Mouse (Mus musculus): Measurements from ENCODE around the gene Ccnd3. TPM values are rescaled to one million over a fixed set of nuclear protein-coding genes. Genes with fewer than 3 reads are reported as not detected.

The Ccnd3 gene
- polyA plus RNA-seq, 1 experiment from 2014 or later = 301 TPM

DNA sequence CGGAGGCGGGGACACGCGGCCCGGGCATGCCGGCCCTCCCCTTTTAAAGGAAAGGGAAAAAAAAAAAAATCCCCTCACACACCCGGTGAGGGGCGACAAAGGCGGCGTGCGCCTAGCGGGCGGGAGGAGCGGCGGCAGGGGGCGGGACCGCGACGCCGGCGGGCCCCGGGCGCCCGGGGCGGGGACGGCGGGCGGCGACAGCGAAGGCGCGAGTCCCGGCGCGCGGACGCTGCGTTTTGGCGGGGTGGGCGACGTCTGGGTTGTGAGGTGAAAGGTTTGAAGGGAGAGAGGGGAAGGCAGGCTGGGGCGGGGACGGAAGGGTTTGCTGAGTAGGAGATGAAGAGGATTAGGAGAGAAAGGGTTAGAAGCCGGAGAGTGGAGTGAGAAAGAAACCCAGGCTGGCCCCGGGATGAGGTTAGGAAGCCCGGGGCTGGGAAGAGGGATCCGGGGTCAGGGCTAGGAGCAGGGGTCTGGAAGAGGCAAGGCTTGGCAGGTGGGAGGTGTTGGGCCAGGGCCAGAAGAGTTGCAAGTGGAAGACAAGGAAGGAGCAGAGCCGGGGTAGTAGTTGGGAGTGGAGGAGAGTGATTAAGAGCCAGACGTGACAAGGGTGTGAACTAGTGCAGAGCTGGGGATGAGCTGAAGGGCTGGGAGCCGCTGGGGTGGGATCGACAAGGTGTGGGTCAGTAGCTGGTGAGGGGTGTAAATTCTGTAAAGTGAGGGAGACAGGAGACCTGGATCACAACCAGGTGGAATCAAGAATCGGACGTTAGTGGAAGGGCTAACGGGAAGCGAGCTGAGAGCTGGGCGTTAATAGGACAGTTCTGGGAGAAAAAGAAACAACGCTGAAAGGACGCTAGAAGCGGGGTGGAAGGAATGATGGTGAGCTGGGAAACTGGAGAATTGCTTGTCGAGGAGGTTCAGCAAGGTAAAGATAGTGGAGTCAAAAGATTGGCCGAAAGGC is 125.1 kb downstream of the Ccnd3 start:
- H3K9ac ChIP-seq (replicated peaks; ENCODE audit: low read length) = peak overlapping the region; percentile 80
- H3K4me2 ChIP-seq (replicated peaks; ENCODE audit: low read depth, low read length) = peak overlapping the region; percentile 98
- peak; percentile 55 for ATAC-seq (ENCODE audit: low FRiP score, low TSS enrichment)
- H3K27ac ChIP-seq (ENCODE audit: low read length) = peak overlapping the region; percentile 78
- peak overlapping the region; percentile 75 for H3K4me3 ChIP-seq (ENCODE audit: low read length)
- no peaks in the 10 kb centered on the region for H3K9me3 ChIP-seq (ENCODE audit: low read length)
- WGBS = 1% methylated on average over 57 of the region's 61 CpGs
- no peaks in the 10 kb centered on the region for H3K27me3 ChIP-seq (ENCODE audit: insufficient read depth, low read length)
- H3K4me1 ChIP-seq (ENCODE audit: insufficient read depth, low read length) = peaks cover 29% of the 10 kb centered on the region
- no peaks in the 10 kb centered on the region for H3K36me3 ChIP-seq (ENCODE audit: insufficient read depth, low read length)

DNA sequence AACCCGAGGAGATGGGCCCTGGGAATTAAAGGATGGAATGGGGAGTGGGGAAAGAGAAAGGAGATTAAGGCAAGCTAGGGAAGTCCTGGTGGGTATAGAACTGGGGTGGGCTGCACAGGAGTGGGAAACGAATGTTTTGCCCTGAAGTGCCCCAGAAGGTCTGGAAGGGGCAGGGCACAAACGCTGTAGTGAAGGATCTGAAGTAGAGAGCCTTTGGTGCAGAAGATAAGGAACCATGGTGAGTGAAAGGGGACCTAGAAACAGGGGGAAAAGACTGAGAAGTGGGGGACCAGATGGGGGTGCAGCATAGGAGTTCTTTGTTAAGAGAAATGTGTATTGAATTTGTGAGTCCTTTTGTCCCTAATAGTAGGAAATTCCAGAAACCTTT is 125.8 kb downstream of the Ccnd3 start, which contains the start of gene Usp49:
Usp49 (plus strand) TSS at position 13 of the 388 bp plus-strand sequence.
- Histone ChIP-seq H3K9ac (replicated peaks; ENCODE audit: low read length) (peak within 1 kb of the TSS; percentile 80), H3K4me2 (replicated peaks; ENCODE audit: low read depth, low read length) (peak within 1 kb of the TSS; percentile 98), H3K4me3 (ENCODE audit: low read length) (peak within 1 kb of the TSS; percentile 75), H3K27me3 (ENCODE audit: insufficient read depth, low read length) (no peaks in the 10 kb centered on the region), H3K36me3 (ENCODE audit: insufficient read depth, low read length) (no peaks in the 10 kb centered on the region), H3K27ac (ENCODE audit: low read length) (peak within 1 kb of the TSS; percentile 78), H3K4me1 (ENCODE audit: insufficient read depth, low read length) (peaks cover 29% of the 10 kb centered on the region), H3K9me3 (ENCODE audit: low read length) (no peaks in the 10 kb centered on the region)
- 2% methylated on average over 3 of the region's 3 CpGs for WGBS
- ATAC-seq (ENCODE audit: low FRiP score, low TSS enrichment) = no peak

DNA sequence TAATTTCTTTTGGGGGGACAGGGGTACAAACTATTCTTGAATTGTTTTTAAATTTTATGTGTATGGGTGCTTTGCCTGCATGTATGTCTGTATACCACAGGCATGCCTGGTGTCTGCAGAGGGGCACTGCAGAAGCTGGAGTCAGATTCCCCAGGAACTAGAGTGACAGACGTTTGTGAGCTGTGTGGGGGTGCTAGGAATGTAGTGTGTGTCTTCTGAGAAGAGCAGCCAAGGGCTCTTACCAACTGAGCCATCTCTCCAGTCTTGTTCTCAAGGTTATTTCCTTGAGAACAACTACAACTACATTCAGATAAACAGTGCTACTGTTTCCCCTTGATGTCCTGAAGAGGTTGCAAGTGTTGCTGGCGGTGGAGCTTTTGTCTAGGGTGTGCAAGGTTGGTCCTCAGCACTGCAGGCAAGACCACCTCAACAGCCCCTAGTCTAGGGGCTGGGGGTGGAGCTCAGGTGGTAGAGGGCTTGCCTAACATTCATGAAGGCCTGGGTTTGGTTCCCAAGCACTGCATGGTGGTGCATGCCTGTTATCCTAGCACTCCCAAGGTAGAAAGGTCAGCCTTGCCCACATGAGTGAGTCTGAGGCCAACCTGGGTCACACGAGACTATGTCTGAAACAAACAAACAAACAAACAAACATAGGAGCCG is 127.5 kb downstream of the Ccnd3 start:
- H3K4me1 ChIP-seq (ENCODE audit: insufficient read depth, low read length) = peaks cover 29% of the 10 kb centered on the region
- 60% methylated on average over 4 of the region's 4 CpGs for whole genome bisulfite sequencing
- H3K9me3 ChIP-seq (ENCODE audit: low read length) = no peaks in the 10 kb centered on the region
- no peak overlapping the region for H3K27ac ChIP-seq (ENCODE audit: low read length)
- no peak for ATAC-seq (ENCODE audit: low FRiP score, low TSS enrichment)
- no peak overlapping the region for H3K9ac ChIP-seq (replicated peaks; ENCODE audit: low read length)
- H3K36me3 ChIP-seq (ENCODE audit: insufficient read depth, low read length) = no peaks in the 10 kb centered on the region
- H3K4me3 ChIP-seq (ENCODE audit: low read length) = no peak overlapping the region
- H3K27me3 ChIP-seq (ENCODE audit: insufficient read depth, low read length) = no peaks in the 10 kb centered on the region
- H3K4me2 ChIP-seq (replicated peaks; ENCODE audit: low read depth, low read length) = no peak overlapping the region

DNA sequence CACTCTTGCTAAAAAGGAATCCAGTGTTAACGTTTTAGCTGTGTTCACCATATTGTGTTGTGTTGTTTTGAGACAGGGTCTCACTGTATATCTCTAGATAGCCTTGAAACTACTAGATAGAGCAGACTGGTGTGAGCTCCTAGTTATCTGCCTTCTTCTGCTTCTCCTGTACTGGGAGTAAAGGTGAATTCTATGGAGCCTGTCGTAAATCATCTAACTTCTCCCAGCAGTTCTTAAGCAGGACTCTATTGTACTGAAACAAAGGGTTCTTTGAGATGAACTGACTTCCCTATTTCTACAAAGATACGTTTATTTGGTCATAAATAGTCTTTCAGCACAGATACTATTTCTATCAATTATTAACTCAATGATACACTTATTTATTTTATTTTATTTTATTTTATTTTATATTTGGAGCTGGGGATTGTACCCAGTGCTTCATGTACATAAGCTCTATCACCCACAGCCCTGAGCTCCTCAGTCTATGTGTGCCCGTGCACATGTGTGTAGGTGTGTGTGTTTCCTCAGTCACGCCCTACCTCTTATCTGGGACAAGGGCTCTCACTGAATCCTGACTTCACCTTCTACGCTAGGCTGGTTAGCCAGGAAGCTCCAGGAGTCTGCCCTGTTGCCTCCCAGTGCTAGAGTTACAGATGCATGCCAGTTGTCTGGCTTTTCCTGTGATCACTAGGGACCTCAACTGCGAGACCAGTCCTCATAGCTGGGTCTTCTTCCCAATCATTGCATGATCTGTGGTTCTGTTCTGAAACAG is 129.3 kb downstream of the Ccnd3 start:
- H3K9me3 ChIP-seq (ENCODE audit: low read length) = no peaks in the 10 kb centered on the region
- WGBS = 62% methylated on average over 7 of the region's 7 CpGs
- H3K4me3 ChIP-seq (ENCODE audit: low read length) = no peak overlapping the region
- no peak for ATAC-seq (ENCODE audit: low FRiP score, low TSS enrichment)
- H3K36me3 ChIP-seq (ENCODE audit: insufficient read depth, low read length) = no peaks in the 10 kb centered on the region
- peaks cover 18% of the 10 kb centered on the region for H3K4me1 ChIP-seq (ENCODE audit: insufficient read depth, low read length)
- no peak overlapping the region for H3K9ac ChIP-seq (replicated peaks; ENCODE audit: low read length)
- no peaks in the 10 kb centered on the region for H3K27me3 ChIP-seq (ENCODE audit: insufficient read depth, low read length)
- H3K4me2 ChIP-seq (replicated peaks; ENCODE audit: low read depth, low read length) = no peak overlapping the region
- H3K27ac ChIP-seq (ENCODE audit: low read length) = no peak overlapping the region

DNA sequence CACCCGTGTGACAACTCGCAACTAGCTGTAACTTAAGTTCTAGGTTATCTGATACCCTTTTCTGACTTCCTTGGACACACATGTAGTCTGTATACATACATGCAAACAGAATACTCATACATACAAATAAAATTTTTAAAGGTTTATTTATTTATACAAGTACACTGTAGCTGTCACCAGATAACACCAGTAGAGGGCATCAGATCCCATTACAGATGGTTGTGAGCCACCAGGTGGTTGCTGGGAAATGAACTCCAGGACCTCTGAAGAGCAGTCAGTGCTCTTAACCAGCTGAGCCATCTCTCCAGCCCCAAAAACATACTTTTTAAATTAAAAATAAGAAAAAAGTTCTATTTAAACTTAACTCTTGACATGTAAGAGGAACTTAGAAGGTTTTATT is 138.1 kb downstream of the Ccnd3 start:
- H3K27me3 ChIP-seq (ENCODE audit: insufficient read depth, low read length) = no peaks in the 10 kb centered on the region
- ATAC-seq (ENCODE audit: low FRiP score, low TSS enrichment) = no peak
- no peak overlapping the region for H3K9ac ChIP-seq (replicated peaks; ENCODE audit: low read length)
- H3K27ac ChIP-seq (ENCODE audit: low read length) = no peak overlapping the region
- 75% methylated on average over 2 of the region's 2 CpGs for WGBS
- no peaks in the 10 kb centered on the region for H3K9me3 ChIP-seq (ENCODE audit: low read length)
- H3K4me3 ChIP-seq (ENCODE audit: low read length) = no peak overlapping the region
- H3K4me1 ChIP-seq (ENCODE audit: insufficient read depth, low read length) = no peaks in the 10 kb centered on the region
- no peak overlapping the region for H3K4me2 ChIP-seq (replicated peaks; ENCODE audit: low read depth, low read length)
- H3K36me3 ChIP-seq (ENCODE audit: insufficient read depth, low read length) = no peaks in the 10 kb centered on the region

DNA sequence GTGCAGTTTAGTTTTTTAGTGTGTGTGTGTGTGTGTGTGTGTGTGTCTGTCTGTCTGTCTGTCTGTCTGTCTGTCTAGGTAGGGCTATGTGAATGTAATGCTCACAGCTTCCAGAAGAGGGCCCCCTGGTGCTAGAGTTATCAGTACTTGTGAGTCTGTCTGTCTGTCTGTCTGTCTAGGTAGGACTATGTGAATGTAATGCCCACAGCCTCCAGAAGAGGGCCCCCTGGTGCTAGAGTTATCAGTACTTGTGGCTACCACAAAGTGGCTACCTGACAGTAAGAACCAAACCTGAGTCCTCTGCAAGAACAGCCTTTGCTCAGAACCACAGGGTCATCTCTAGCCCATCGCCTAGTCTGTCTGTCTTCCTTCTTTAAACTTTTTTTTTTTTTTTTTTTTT is 141.8 kb downstream of the Ccnd3 start:
- no peaks in the 10 kb centered on the region for H3K27me3 ChIP-seq (ENCODE audit: insufficient read depth, low read length)
- no peak for ATAC-seq (ENCODE audit: low FRiP score, low TSS enrichment)
- H3K4me2 ChIP-seq (replicated peaks; ENCODE audit: low read depth, low read length) = no peak overlapping the region
- no peaks in the 10 kb centered on the region for H3K4me1 ChIP-seq (ENCODE audit: insufficient read depth, low read length)
- WGBS = 88% methylated on average over 1 of the region's 1 CpGs
- H3K4me3 ChIP-seq (ENCODE audit: low read length) = no peak overlapping the region
- H3K27ac ChIP-seq (ENCODE audit: low read length) = no peak overlapping the region
- no peak overlapping the region for H3K9ac ChIP-seq (replicated peaks; ENCODE audit: low read length)
- no peaks in the 10 kb centered on the region for H3K36me3 ChIP-seq (ENCODE audit: insufficient read depth, low read length)
- H3K9me3 ChIP-seq (ENCODE audit: low read length) = no peaks in the 10 kb centered on the region

DNA sequence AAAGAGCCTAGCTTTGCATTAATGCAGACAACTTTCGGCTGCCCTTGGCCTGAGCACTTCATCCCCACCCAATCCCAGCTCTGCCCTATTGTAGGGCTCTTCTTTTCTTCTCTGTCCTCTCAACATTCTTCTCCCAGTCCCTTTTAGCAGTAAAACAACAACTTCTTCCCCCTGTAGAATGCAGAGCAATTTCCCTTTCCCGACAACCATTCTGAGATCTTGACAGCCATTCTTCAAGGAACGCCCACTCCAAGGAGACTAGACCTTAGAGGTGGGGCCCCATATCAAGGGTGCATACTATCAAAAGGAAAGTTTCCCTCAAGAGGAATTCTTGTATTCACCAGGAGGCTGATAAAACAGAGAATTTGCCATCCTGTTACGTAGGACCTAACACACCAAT is 144.1 kb downstream of the Ccnd3 start:
- H3K9ac ChIP-seq (replicated peaks; ENCODE audit: low read length) = no peak overlapping the region
- no peak overlapping the region for H3K27ac ChIP-seq (ENCODE audit: low read length)
- ATAC-seq (ENCODE audit: low FRiP score, low TSS enrichment) = no peak
- WGBS = 68% methylated on average over 4 of the region's 4 CpGs
- no peaks in the 10 kb centered on the region for H3K36me3 ChIP-seq (ENCODE audit: insufficient read depth, low read length)
- H3K4me2 ChIP-seq (replicated peaks; ENCODE audit: low read depth, low read length) = no peak overlapping the region
- no peaks in the 10 kb centered on the region for H3K4me1 ChIP-seq (ENCODE audit: insufficient read depth, low read length)
- no peak overlapping the region for H3K4me3 ChIP-seq (ENCODE audit: low read length)
- H3K27me3 ChIP-seq (ENCODE audit: insufficient read depth, low read length) = no peaks in the 10 kb centered on the region
- H3K9me3 ChIP-seq (ENCODE audit: low read length) = no peaks in the 10 kb centered on the region

Other genes starting within 250 kb of the Ccnd3 start
- 80.0 and 83.3 TPM in 2 replicates for gene Mrps10, start 136.2 kb upstream of the Ccnd3 start, polyA plus RNA-seq (2015; fragmentation: Nextera tagmentation; extraction: Ambion mirVana)
- gene Guca1b, start 119.7 kb upstream of the Ccnd3 start, polyA plus RNA-seq (2015; fragmentation: Nextera tagmentation; extraction: Ambion mirVana) = 3.9 and 4.7 TPM in 2 replicates
- 2.2 and 2.7 TPM in 2 replicates for gene Guca1a, start 104.5 kb upstream of the Ccnd3 start, polyA plus RNA-seq (2015; fragmentation: Nextera tagmentation; extraction: Ambion mirVana)
- gene AI661453, start 68.4 kb upstream of the Ccnd3 start, polyA plus RNA-seq (2015; fragmentation: Nextera tagmentation; extraction: Ambion mirVana) = 1.5 and 2.5 TPM in 2 replicates
- 0.28 TPM in 1 of 2 replicates, not detected in the other for gene 1700001C19Rik, start 67.7 kb upstream of the Ccnd3 start, polyA plus RNA-seq (2015; fragmentation: Nextera tagmentation; extraction: Ambion mirVana)
- 35.1 and 35.8 TPM in 2 replicates for gene Taf8, start 2.8 kb upstream of the Ccnd3 start, polyA plus RNA-seq (2015; fragmentation: Nextera tagmentation; extraction: Ambion mirVana)
- 24.5 and 25.9 TPM in 2 replicates for gene Bysl, start 106.4 kb downstream of the Ccnd3 start, polyA plus RNA-seq (2015; fragmentation: Nextera tagmentation; extraction: Ambion mirVana)
- gene Med20, start 106.5 kb downstream of the Ccnd3 start, polyA plus RNA-seq (2015; fragmentation: Nextera tagmentation; extraction: Ambion mirVana) = 47.7 and 53.9 TPM in 2 replicates
- gene Gm20517, start 106.5 kb downstream of the Ccnd3 start, polyA plus RNA-seq (2015; fragmentation: Nextera tagmentation; extraction: Ambion mirVana) = 1.6 TPM in 2 replicates
- gene Usp49, start 125.6 kb downstream of the Ccnd3 start, polyA plus RNA-seq (2015; fragmentation: Nextera tagmentation; extraction: Ambion mirVana) = 3.7 and 5.3 TPM in 2 replicates
- gene Tomm6, start 183.3 kb downstream of the Ccnd3 start, polyA plus RNA-seq (2015; fragmentation: Nextera tagmentation; extraction: Ambion mirVana) = 318 and 344 TPM in 2 replicates
- 6.6 and 7.3 TPM in 2 replicates for gene Frs3, start 184.0 kb downstream of the Ccnd3 start, polyA plus RNA-seq (2015; fragmentation: Nextera tagmentation; extraction: Ambion mirVana)
- gene Gm21981, start 189.4 kb downstream of the Ccnd3 start, polyA plus RNA-seq (2015; fragmentation: Nextera tagmentation; extraction: Ambion mirVana) = 0.24 and 0.90 TPM in 2 replicates
- 0.84 and 1.3 TPM in 2 replicates for gene Prickle4, start 189.7 kb downstream of the Ccnd3 start, polyA plus RNA-seq (2015; fragmentation: Nextera tagmentation; extraction: Ambion mirVana)
- 0.92 TPM in 1 of 2 replicates, not detected in the other for gene Pgc, start 221.8 kb downstream of the Ccnd3 start, polyA plus RNA-seq (2015; fragmentation: Nextera tagmentation; extraction: Ambion mirVana)
- 18.1 and 19.6 TPM in 2 replicates for gene Tfeb, start 232.0 kb downstream of the Ccnd3 start, polyA plus RNA-seq (2015; fragmentation: Nextera tagmentation; extraction: Ambion mirVana)

Data from kidney, embryonic 16.5 days (tissue).